17 mouse cellular contexts compared by ENCODE assay signal in the genomic region with DNA sequence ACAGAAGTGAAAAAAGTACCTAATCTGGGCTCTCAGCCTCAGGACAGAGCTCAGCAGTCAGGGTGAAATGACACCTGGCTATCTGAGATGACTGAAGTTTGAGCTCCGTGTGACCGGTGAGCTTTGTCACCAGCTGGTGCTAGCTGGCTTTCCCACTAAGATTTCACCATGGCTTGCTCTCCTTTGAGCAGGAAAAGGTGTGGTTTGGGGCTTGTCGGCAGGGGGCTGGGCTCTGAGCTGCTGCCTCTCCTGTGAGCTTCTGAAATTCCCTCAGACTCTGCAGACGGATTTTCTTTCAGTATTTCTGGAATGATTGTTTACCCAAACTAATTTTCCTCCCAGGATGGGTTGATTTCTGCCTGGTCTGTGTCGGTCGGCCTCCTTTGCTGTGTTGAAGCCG.
DNase-seq lines count a peak whose midpoint lies in the region; ATAC-seq lines count a peak whose summit lies in the region.
"Had no signal": no experiment of that assay in that cellular context is flagged by ENCODE, and none has a peak within 500 bp of the region (broad histone marks: within the 10 kb centered on the region; RNA-seq: fewer than 3 reads in every experiment).

No protein-coding gene starts in this region.

- H3K9ac ChIP-seq in heart, embryonic 15.5 days, result no peak overlapping the region
- no peak overlapping the region for H3K9ac ChIP-seq in embryonic facial prominence, embryonic 13.5 days
- H3K9ac ChIP-seq in limb, embryonic 15.5 days, result no peak overlapping the region
- H3K9ac ChIP-seq: forebrain, embryonic 15.5 days; limb, embryonic 13.5 days; lung, embryonic 14.5 days had no signal

- intact Hi-C loops in heart, postnatal 25 days (cut with DNase I), result no loop called here

- WGBS in heart, embryonic 15.5 days, result 47% methylated on average over 7 of the region's 7 CpGs
- WGBS in embryonic facial prominence, embryonic 13.5 days, result 36% methylated on average over 7 of the region's 7 CpGs
- WGBS in limb, embryonic 15.5 days, result 50% methylated on average over 7 of the region's 7 CpGs

- peaks cover 45% of the 10 kb centered on the region for H3K4me1 ChIP-seq in heart, embryonic 15.5 days (replicated peaks)
- H3K4me1 ChIP-seq in embryonic facial prominence, embryonic 13.5 days, result peaks cover 24% of the 10 kb centered on the region
- H3K4me1 ChIP-seq in limb, embryonic 15.5 days, result peaks cover 30% of the 10 kb centered on the region

- H3K27me3 ChIP-seq in heart, embryonic 15.5 days, result no peaks in the 10 kb centered on the region
- H3K27me3 ChIP-seq in embryonic facial prominence, embryonic 13.5 days, result no peaks in the 10 kb centered on the region
- H3K27me3 ChIP-seq in limb, embryonic 15.5 days, result no peaks in the 10 kb centered on the region
- H3K27me3 ChIP-seq: forebrain, embryonic 15.5 days; limb, embryonic 13.5 days had no signal

- H3K4me2 ChIP-seq in heart, embryonic 15.5 days, result no peak overlapping the region
- peak overlapping the region; percentile 7; the same call in 1 of the 2 replicates for H3K4me2 ChIP-seq in embryonic facial prominence, embryonic 13.5 days
- H3K4me2 ChIP-seq in limb, embryonic 15.5 days, result no peak overlapping the region
- H3K4me2 ChIP-seq: forebrain, embryonic 15.5 days; limb, embryonic 13.5 days; lung, embryonic 14.5 days had no signal

- no peak for DNase-seq in heart, postnatal 25 days (ENCODE audit: low spot score)
- DNase-seq in ES-CJ7 (ENCODE audit: low read depth, low spot score), result peak; percentile 25
- DNase-seq in adrenal gland, adult 18-20 months (ENCODE audit: low spot score in 2 of 2), result no peak
- DNase-seq in ovary, postnatal 10 days (ENCODE audit: low spot score), result no peak
- DNase-seq in testis, postnatal 10 days (ENCODE audit: low spot score), result no peak
- DNase-seq: cerebellum, postnatal 14 days; gastrocnemius, postnatal 25 days; kidney, adult 2 months; layer of hippocampus, postnatal 36 days; lung, embryonic 14.5 days; right cerebral cortex, adult 18-20 months had no signal

- ATAC-seq in heart, embryonic 15.5 days (replicated peaks; ENCODE audit: insufficient number of reproducible peaks, insufficient read depth, low FRiP score, low read depth), result no peak
- ATAC-seq in embryonic facial prominence, embryonic 13.5 days (ENCODE audit: insufficient number of reproducible peaks, insufficient read depth, low FRiP score, low TSS enrichment, low read depth), result no peak
- ATAC-seq in limb, embryonic 15.5 days (ENCODE audit: insufficient number of reproducible peaks, low FRiP score, low TSS enrichment, low read depth), result no peak
- ATAC-seq: activated CD4-positive, CD25-positive, alpha-beta regulatory T cell, adult 4 months; forebrain, embryonic 15.5 days had no signal

- H3K9me3 ChIP-seq in heart, embryonic 15.5 days (replicated peaks), result no peaks in the 10 kb centered on the region
- no peaks in the 10 kb centered on the region for H3K9me3 ChIP-seq in embryonic facial prominence, embryonic 13.5 days
- no peaks in the 10 kb centered on the region for H3K9me3 ChIP-seq in limb, embryonic 15.5 days
- H3K9me3 ChIP-seq: forebrain, embryonic 15.5 days; limb, embryonic 13.5 days had no signal

- peak overlapping the region; percentile 48; the same call in 1 of the 2 replicates for H3K27ac ChIP-seq in heart, embryonic 15.5 days
- peak overlapping the region; percentile 80 for H3K27ac ChIP-seq in embryonic facial prominence, embryonic 13.5 days
- H3K27ac ChIP-seq in limb, embryonic 15.5 days, result 0 out of 2 replicates have a peak overlapping the region, but pooled peaks have one; percentile 50
- H3K27ac ChIP-seq: forebrain, embryonic 15.5 days; limb, embryonic 13.5 days had no signal

- 0 out of 2 replicates have a peak, but pooled peaks cover 6% of the 10 kb centered on the region for H3K36me3 ChIP-seq in heart, embryonic 15.5 days
- peaks cover 16% of the 10 kb centered on the region; the same call in 1 of the 2 replicates for H3K36me3 ChIP-seq in embryonic facial prominence, embryonic 13.5 days
- H3K36me3 ChIP-seq in limb, embryonic 15.5 days, result peaks cover 25% of the 10 kb centered on the region

- no peak overlapping the region for H3K4me3 ChIP-seq in heart, embryonic 15.5 days
- no peak overlapping the region for H3K4me3 ChIP-seq in embryonic facial prominence, embryonic 13.5 days
- no peak overlapping the region for H3K4me3 ChIP-seq in limb, embryonic 15.5 days
- H3K4me3 ChIP-seq: forebrain, embryonic 15.5 days; limb, embryonic 13.5 days had no signal
